Mouse (Mus musculus) layer of hippocampus, adult 9-10 months (tissue): Measurements from ENCODE around the gene Rhox4a2.
"Not testable (repeated sequence)": the region's sequence is repeated elsewhere in the genome, so short reads cannot be mapped to it uniquely, and the experiment has no call there.

Experiments
- DNase-seq: peaks from one replicate; pipeline ENCODE4 v3.0.0; 2022; ENCODE audit warnings: low spot score

Gene Rhox4a2

GRCm38 (mm10) chrX:37390548-37390947, at the start of gene Rhox4a2:
TSS of gene Rhox4a2 (plus strand) at chrX:37390848.
- DNase-seq = not testable (repeated sequence)

GRCm38 (mm10) chrX:37379728-37380127, 10.9 kb upstream of the Rhox4a2 start, which contains the start of gene Rhox3a2:
TSS of gene Rhox3a2 (plus strand) at chrX:37380028.
- DNase-seq = not testable (repeated sequence)

GRCm38 (mm10) chrX:37411767-37412166, 21.1 kb downstream of the Rhox4a2 start, which contains the start of gene Rhox2b:
TSS of gene Rhox2b (plus strand) at chrX:37412067.
- not testable (repeated sequence) for DNase-seq

- DNase-seq = not testable (repeated sequence)
These were observed 41.5 kb downstream of the Rhox4a2 start, which contains the start of gene Rhox4b for GRCm38 (mm10) chrX:37432194-37432593. TSS of gene Rhox4b (plus strand) at chrX:37432494.
